Mouse (Mus musculus) embryonic facial prominence, embryonic 12.5 days (tissue): Measurements from ENCODE around the gene Kcna4. TPM values are rescaled to one million over a fixed set of nuclear protein-coding genes. Genes with fewer than 3 reads are reported as not detected.
A peak's percentile ranks its signal among the peaks of the same experiment; 100 is the strongest.

Experiments
- ATAC-seq: fragments of 200-750 bp; cut with Nextera tagmentation; 2 replicates; pipeline ENCODE4 v1.8.0; 2017; ENCODE audit not compliant: insufficient number of reproducible peaks, insufficient read depth, low FRiP score, low TSS enrichment
- H3K27ac ChIP-seq: fragments of 300-500 bp; sonication (generic); 2 replicates; pipeline ENCODE4 v1.5.1; 2016; ENCODE audit warnings: mild to moderate bottlenecking
- H3K27me3 ChIP-seq: fragments of 300-500 bp; sonication (generic); 2 replicates; pipeline ENCODE4 v1.6.1; 2016; ENCODE audit warnings: mild to moderate bottlenecking, moderate library complexity
- H3K36me3 ChIP-seq: fragments of 300-500 bp; sonication (generic); 2 replicates; pipeline ENCODE4 v1.6.1; 2016; ENCODE audit warnings: mild to moderate bottlenecking
- H3K4me1 ChIP-seq: fragments of 300-500 bp; sonication (generic); 2 replicates; pipeline ENCODE4 v1.6.1; 2016
- H3K4me2 ChIP-seq: fragments of 300-500 bp; sonication (generic); replicated peaks from 2 replicates; pipeline ENCODE4 v1.6.1; 2016; ENCODE audit warnings: mild to moderate bottlenecking, moderate library complexity
- H3K4me3 ChIP-seq: fragments of 300-500 bp; sonication (generic); 2 replicates; pipeline ENCODE4 v1.5.1; 2016; ENCODE audit warnings: mild to moderate bottlenecking
- H3K9ac ChIP-seq: fragments of 300-500 bp; sonication (generic); 2 replicates; pipeline ENCODE4 v1.6.1; 2016; ENCODE audit warnings: mild to moderate bottlenecking, moderate library complexity
- H3K9me3 ChIP-seq: fragments of 300-500 bp; sonication (generic); 2 replicates; pipeline ENCODE4 v1.6.1; 2016; ENCODE audit warnings: mild to moderate bottlenecking, moderate library complexity
- WGBS: fragments of 180-500 bp; shearing (Covaris S2); methylation state at CpG from one replicate; pipeline ENCODE4 v1.1.7; 2016; 5-methylcytosine and 5-hydroxymethylcytosine counted together
- polyA plus RNA-seq: library from polyadenylated mRNA; unstranded; fragments of >200 nt; fragmentation: Nextera tagmentation; extraction: Ambion mirVana; gene quantifications from 2 replicates; pipeline ENCODE4 v1.2.1, GENCODE M21; 2016

Gene Kcna4
- 1.1 and 1.5 TPM in 2 replicates for polyA plus RNA-seq

GRCm38 (mm10) chr2:107289990-107290696, at the start of gene Kcna4:
Gene Kcna4, plus strand, starts transcription at chr2:107290639.
- peaks cover 25% of the 10 kb centered on the region for H3K27me3 ChIP-seq

GRCm38 (mm10) chr2:107258091-107258490, 32.3 kb upstream of the Kcna4 start:
- Histone ChIP-seq H3K9ac (no peak overlapping the region), H3K9me3 (no peaks in the 10 kb centered on the region), H3K36me3 (no peaks in the 10 kb centered on the region), H3K27me3 (no peaks in the 10 kb centered on the region), H3K4me3 (no peak overlapping the region), H3K4me2 (no peak overlapping the region), H3K4me1 (no peaks in the 10 kb centered on the region), H3K27ac (no peak overlapping the region)
- 74% methylated on average over 3 of the region's 3 CpGs for WGBS
- ATAC-seq = no peak

More at GRCm38 (mm10) chr2:107289990-107290696, at the start of gene Kcna4:
- H3K9me3 ChIP-seq = no peaks in the 10 kb centered on the region
- H3K4me1 ChIP-seq = peaks cover 10% of the 10 kb centered on the region; the same call in 1 of the 2 replicates
- H3K27ac ChIP-seq = no peak within 1 kb of the TSS
- peak within 1 kb of the TSS; percentile 91 for H3K4me2 ChIP-seq
- ATAC-seq = peak; percentile 93
- H3K4me3 ChIP-seq = peak within 1 kb of the TSS; percentile 42
- H3K9ac ChIP-seq = peak within 1 kb of the TSS; percentile 40; the same call in 1 of the 2 replicates
- H3K36me3 ChIP-seq = no peaks in the 10 kb centered on the region
- WGBS = 5% methylated on average over 20 of the region's 24 CpGs

DNA sequence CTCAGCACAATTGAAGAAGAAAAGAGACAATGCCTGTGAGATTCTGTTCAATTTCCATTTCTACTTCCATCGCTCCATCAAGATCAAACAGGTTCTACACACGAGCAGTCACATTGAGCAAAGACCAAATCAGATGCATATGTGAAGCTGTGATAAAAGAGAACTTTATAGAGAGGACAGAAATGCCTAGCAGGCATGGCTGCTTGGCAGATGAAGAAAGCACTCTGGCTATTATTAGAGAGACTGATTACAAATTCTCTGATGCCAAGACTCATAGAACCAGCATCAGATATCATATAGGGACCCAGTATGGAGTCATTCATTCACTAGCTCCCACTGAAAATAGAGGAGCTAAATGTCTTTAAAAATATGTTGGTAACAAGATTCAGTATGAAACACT, 24.2 kb upstream of the Kcna4 start:
- H3K9ac ChIP-seq = no peak overlapping the region
- H3K27ac ChIP-seq = no peak overlapping the region
- no peaks in the 10 kb centered on the region for H3K27me3 ChIP-seq
- no peak for ATAC-seq
- no peak overlapping the region for H3K4me3 ChIP-seq
- no peaks in the 10 kb centered on the region for H3K9me3 ChIP-seq
- 54% methylated on average over 2 of the region's 2 CpGs for WGBS
- H3K4me1 ChIP-seq = no peaks in the 10 kb centered on the region
- no peaks in the 10 kb centered on the region for H3K36me3 ChIP-seq
- H3K4me2 ChIP-seq = no peak overlapping the region

- 75% methylated on average over 3 of the region's 3 CpGs for WGBS
Measured at GRCm38 (mm10) chr2:107270050-107270449, 20.4 kb upstream of the Kcna4 start.

GRCm38 (mm10) chr2:107290697-107291019, 219 bp downstream of the Kcna4 start:
- peak overlapping the region; percentile 42 for H3K4me3 ChIP-seq
- no peaks in the 10 kb centered on the region for H3K9me3 ChIP-seq
- peak overlapping the region; percentile 40; the same call in 1 of the 2 replicates for H3K9ac ChIP-seq
- peaks cover 25% of the 10 kb centered on the region for H3K27me3 ChIP-seq
- H3K27ac ChIP-seq = no peak overlapping the region
- peak overlapping the region; percentile 91 for H3K4me2 ChIP-seq
- ATAC-seq = peak; percentile 65; the same call in 1 of the 2 replicates
- peaks cover 10% of the 10 kb centered on the region; the same call in 1 of the 2 replicates for H3K4me1 ChIP-seq
- under 1% methylated on average over 12 of the region's 12 CpGs for WGBS
- H3K36me3 ChIP-seq = no peaks in the 10 kb centered on the region

More at GRCm38 (mm10) chr2:107270050-107270449, 20.4 kb upstream of the Kcna4 start:
- Histone ChIP-seq H3K9ac (no peak overlapping the region), H3K4me1 (no peaks in the 10 kb centered on the region), H3K9me3 (no peaks in the 10 kb centered on the region), H3K4me2 (no peak overlapping the region), H3K4me3 (no peak overlapping the region), H3K36me3 (no peaks in the 10 kb centered on the region), H3K27me3 (no peaks in the 10 kb centered on the region), H3K27ac (no peak overlapping the region)
- no peak for ATAC-seq

GRCm38 (mm10) chr2:107291142-107291541, 703 bp downstream of the Kcna4 start:
- no peak overlapping the region for H3K27ac ChIP-seq
- no peak for ATAC-seq
- WGBS = 2% methylated on average over 16 of the region's 16 CpGs
- no peaks in the 10 kb centered on the region for H3K36me3 ChIP-seq
- peak overlapping the region; percentile 42 for H3K4me3 ChIP-seq
- H3K9me3 ChIP-seq = no peaks in the 10 kb centered on the region
- peak overlapping the region; percentile 91 for H3K4me2 ChIP-seq
- H3K9ac ChIP-seq = 0 out of 2 replicates have a peak overlapping the region, but pooled peaks have one; percentile 40
- H3K4me1 ChIP-seq = peaks cover 10% of the 10 kb centered on the region; the same call in 1 of the 2 replicates
- H3K27me3 ChIP-seq = peaks cover 25% of the 10 kb centered on the region

DNA sequence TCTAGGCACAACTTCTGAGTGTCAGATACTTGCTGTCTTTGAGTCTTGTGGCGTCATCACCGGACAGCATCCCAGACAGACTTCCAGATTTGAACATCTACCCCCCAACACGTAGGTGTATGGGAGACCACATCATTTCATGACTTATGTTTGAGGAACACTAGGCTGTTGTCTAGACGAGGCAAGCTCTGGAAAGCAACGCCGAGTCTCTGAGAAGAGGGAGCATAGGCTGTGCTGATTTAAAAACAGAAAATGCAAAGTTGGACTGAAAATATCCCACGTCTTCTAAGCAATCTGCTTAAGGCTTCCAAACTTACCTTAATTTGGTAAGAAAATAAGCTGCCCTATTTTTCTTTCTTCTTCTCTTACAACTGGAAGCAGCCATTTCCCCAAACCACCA, 4.1 kb downstream of the Kcna4 start:
- no peak overlapping the region for H3K4me2 ChIP-seq
- ATAC-seq = no peak
- H3K27me3 ChIP-seq = peaks cover 25% of the 10 kb centered on the region
- 87% methylated on average over 7 of the region's 7 CpGs for WGBS
- H3K4me1 ChIP-seq = peaks cover 10% of the 10 kb centered on the region; the same call in 1 of the 2 replicates
- no peak overlapping the region for H3K9ac ChIP-seq
- no peak overlapping the region for H3K27ac ChIP-seq
- no peaks in the 10 kb centered on the region for H3K9me3 ChIP-seq
- H3K36me3 ChIP-seq = no peaks in the 10 kb centered on the region
- H3K4me3 ChIP-seq = no peak overlapping the region

DNA sequence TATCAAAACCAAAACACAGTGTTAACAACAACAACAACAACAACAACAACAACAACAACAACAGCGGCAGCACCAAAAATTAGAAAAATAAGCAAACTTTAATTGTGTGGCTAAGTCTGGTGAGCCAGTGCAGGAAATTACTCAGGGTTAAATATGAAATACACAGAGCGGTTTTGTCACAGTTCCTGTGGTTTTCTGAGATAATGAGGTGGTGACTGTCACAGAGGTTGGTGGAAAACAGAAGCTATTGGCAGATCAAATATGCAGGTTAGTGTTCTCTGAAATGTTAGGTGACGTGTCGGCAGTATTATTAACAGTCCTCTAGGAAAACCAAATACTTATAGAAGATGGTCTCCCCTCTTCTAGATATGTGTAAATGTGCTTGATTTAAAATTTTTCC, 11.4 kb downstream of the Kcna4 start:
- H3K9me3 ChIP-seq = no peaks in the 10 kb centered on the region
- no peaks in the 10 kb centered on the region for H3K4me1 ChIP-seq
- no peak overlapping the region for H3K9ac ChIP-seq
- ATAC-seq = no peak
- 85% methylated on average over 4 of the region's 4 CpGs for WGBS
- H3K4me3 ChIP-seq = no peak overlapping the region
- no peaks in the 10 kb centered on the region for H3K27me3 ChIP-seq
- H3K4me2 ChIP-seq = no peak overlapping the region
- H3K27ac ChIP-seq = no peak overlapping the region
- H3K36me3 ChIP-seq = no peaks in the 10 kb centered on the region

GRCm38 (mm10) chr2:107304707-107305106, 14.3 kb downstream of the Kcna4 start:
- WGBS = 84% methylated on average over 3 of the region's 3 CpGs
- no peak overlapping the region for H3K9ac ChIP-seq
- H3K4me1 ChIP-seq = no peaks in the 10 kb centered on the region
- no peaks in the 10 kb centered on the region for H3K9me3 ChIP-seq
- H3K27ac ChIP-seq = no peak overlapping the region
- no peak for ATAC-seq
- H3K27me3 ChIP-seq = no peaks in the 10 kb centered on the region
- no peak overlapping the region for H3K4me2 ChIP-seq
- no peak overlapping the region for H3K4me3 ChIP-seq
- H3K36me3 ChIP-seq = no peaks in the 10 kb centered on the region

DNA sequence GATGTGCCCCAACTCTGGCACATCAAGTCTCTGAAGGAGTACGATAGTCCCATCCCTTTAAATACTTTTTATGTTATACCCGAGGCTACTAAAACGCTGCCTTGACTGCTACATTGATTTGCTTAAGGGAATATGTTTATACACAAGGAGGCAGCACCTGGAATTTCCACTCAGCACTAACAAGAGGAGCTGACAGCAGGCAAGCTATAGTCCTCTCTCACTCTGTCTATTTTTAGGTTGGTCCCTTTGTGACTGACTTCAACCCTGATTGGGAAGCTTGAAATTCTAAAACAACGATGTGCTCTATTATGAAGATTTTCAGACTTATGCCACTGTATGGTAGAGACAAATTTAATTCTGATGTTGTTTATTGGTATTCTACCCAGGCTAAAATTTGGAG, 15.6 kb downstream of the Kcna4 start:
- H3K4me2 ChIP-seq = no peak overlapping the region
- 81% methylated on average over 4 of the region's 4 CpGs for WGBS
- ATAC-seq = no peak

GRCm38 (mm10) chr2:107318636-107319035, 28.2 kb downstream of the Kcna4 start:
- Histone ChIP-seq H3K36me3 (no peaks in the 10 kb centered on the region), H3K9me3 (no peaks in the 10 kb centered on the region), H3K4me3 (no peak overlapping the region), H3K27ac (no peak overlapping the region), H3K27me3 (no peaks in the 10 kb centered on the region), H3K4me1 (no peaks in the 10 kb centered on the region), H3K9ac (no peak overlapping the region), H3K4me2 (no peak overlapping the region)
- no peak for ATAC-seq

More for the DNA sequence above, 15.6 kb downstream of the Kcna4 start:
- H3K36me3 ChIP-seq = no peaks in the 10 kb centered on the region
- no peaks in the 10 kb centered on the region for H3K27me3 ChIP-seq
- H3K27ac ChIP-seq = no peak overlapping the region
- H3K9me3 ChIP-seq = no peaks in the 10 kb centered on the region
- no peaks in the 10 kb centered on the region for H3K4me1 ChIP-seq
- H3K9ac ChIP-seq = no peak overlapping the region
- no peak overlapping the region for H3K4me3 ChIP-seq

DNA sequence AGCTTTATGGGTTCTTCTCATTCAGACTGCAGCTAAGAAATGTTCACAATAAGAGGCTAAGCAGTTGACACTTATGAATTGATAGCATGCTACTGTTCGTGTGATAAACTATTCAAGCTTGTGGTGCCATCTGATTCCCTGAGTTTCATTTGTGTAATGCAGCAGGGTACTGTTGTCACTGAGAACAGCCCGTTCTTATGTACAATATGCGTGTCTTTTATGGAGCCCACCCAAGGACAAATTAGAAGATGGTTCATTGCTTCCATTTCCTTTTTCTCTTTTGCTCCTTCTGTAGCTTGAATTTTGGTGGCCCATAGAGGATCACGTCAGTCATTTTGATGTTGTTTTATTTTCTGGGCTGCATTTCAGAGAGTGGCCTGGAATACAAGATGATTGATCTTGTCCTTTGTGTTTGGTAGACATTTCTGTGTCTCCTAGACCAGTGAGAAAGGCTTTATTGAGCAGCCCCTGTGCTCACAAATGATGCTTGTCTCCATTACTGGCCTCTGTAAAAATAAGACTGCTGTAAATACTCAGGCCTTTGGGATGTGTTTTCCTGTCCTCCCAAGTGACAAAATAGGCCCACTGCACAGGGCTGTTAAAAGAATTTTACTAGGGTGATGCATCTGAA, 31.3 kb downstream of the Kcna4 start:
- H3K27ac ChIP-seq = no peak overlapping the region
- no peak overlapping the region for H3K4me3 ChIP-seq
- no peak for ATAC-seq
- H3K4me1 ChIP-seq = no peaks in the 10 kb centered on the region
- no peak overlapping the region for H3K9ac ChIP-seq
- no peaks in the 10 kb centered on the region for H3K9me3 ChIP-seq
- 87% methylated on average over 4 of the region's 4 CpGs for WGBS
- H3K27me3 ChIP-seq = no peaks in the 10 kb centered on the region
- no peaks in the 10 kb centered on the region for H3K36me3 ChIP-seq
- H3K4me2 ChIP-seq = no peak overlapping the region
